Mouse (Mus musculus): ENCODE results near the gene Memo1. TPM values are rescaled to one million over a fixed set of nuclear protein-coding genes. Genes with fewer than 3 reads are reported as not detected.

Gene Memo1
- total and polyA plus RNA-seq, 3 experiments, result 47.7 to 133 (median 76.4) TPM

- Histone ChIP-seq H3K4me1 (ENCODE audit: control insufficient read depth in 1 of 2, insufficient read depth in 2 of 2) (peaks cover 0 to 2% of the 10 kb centered on the region in 2 experiments; a peak in 1 of 4 replicates), H3K9ac (ENCODE audit: insufficient read depth, low read depth) (no peak overlapping the region), H3K36me3 (replicated peaks in 1 of 2; ENCODE audit: control insufficient read depth in 1 of 2, insufficient read depth in 1 of 2, low read length in 1 of 2) (peaks cover 31 to 78% of the 10 kb centered on the region in 2 experiments), H3K79me2 (replicated peaks; ENCODE audit: control insufficient read depth, extremely low read depth, insufficient read depth, poor library complexity, severe bottlenecking) (no peaks in the 10 kb centered on the region; the same call in 1 of the 2 replicates), H3K27me3 (replicated peaks) (no peaks in the 10 kb centered on the region), H3K9me3 (replicated peaks; ENCODE audit: low read length) (no peaks in the 10 kb centered on the region), H3K27ac (ENCODE audit: insufficient read depth, low read depth) (no peak overlapping the region), H3K4me2 (ENCODE audit: insufficient read depth, low read depth, poor library complexity, severe bottlenecking) (no peak overlapping the region), H3K4me3 (replicated peaks in 1 of 3; ENCODE audit: low read depth in 2 of 3, low read length in 2 of 3, poor library complexity in 1 of 3) (no peak overlapping the region)
- no peak for TF ChIP-seq EP300 (IDR thresholded peaks at IDR 0.05; ENCODE audit: low read length)
- TF ChIP-seq CTCF (conservative IDR thresholded peaks at IDR 0.05 in 1 of 2, IDR thresholded peaks at IDR 0.05 in 1 of 2; ENCODE audit: low read depth in 2 of 2, low read length in 2 of 2), result no peak
- TF ChIP-seq RCOR1 (conservative IDR thresholded peaks at IDR 0.05; ENCODE audit: low read depth, low read length), result no peak
- TF ChIP-seq ZKSCAN1 (IDR thresholded peaks at IDR 0.05; ENCODE audit: borderline replicate concordance, low read depth, low read length), result no peak
- dilution Hi-C loops (cut with MboI; ENCODE audit: extremely low pct_ligation_motif_present, extremely low pct_unique_long_range_greater_than_20kb, low sequenced_read_pairs), result no loop called here
- no peak for DNase-seq (ENCODE audit: extremely low read depth)
- in situ Hi-C loops (cut with MboI; ENCODE audit: low pct_ligation_motif_present, low pct_unique_long_range_greater_than_20kb, low sequenced_read_pairs), result loop anchor here (25.0 kb wide), 1 partner anchor 294 kb away; no protein-coding TSS in a partner anchor
Observed at GRCm38 (mm10) chr17:74306021-74306420, 10.7 kb upstream of the Memo1 start.

- peaks cover 29 to 78% of the 10 kb centered on the region in 2 experiments for H3K36me3 ChIP-seq (replicated peaks in 1 of 2; ENCODE audit: control insufficient read depth in 1 of 2, insufficient read depth in 1 of 2, low read length in 1 of 2)
Observed at GRCm38 (mm10) chr17:74305616-74306015, 10.3 kb upstream of the Memo1 start.

GRCm38 (mm10) chr17:74304060-74304459 is 8.7 kb upstream of the Memo1 start:
- dilution Hi-C loops (cut with MboI; ENCODE audit: extremely low pct_ligation_motif_present, extremely low pct_unique_long_range_greater_than_20kb, low sequenced_read_pairs) (no loop called here), in situ Hi-C loops (cut with MboI; ENCODE audit: low pct_ligation_motif_present, low pct_unique_long_range_greater_than_20kb, low sequenced_read_pairs) (loop anchor here (25.0 kb wide), 1 partner anchor 292 kb away; no protein-coding TSS in a partner anchor)
- no peaks in the 10 kb centered on the region for H3K9me3 ChIP-seq (replicated peaks; ENCODE audit: low read length)
- H3K36me3 ChIP-seq (replicated peaks in 1 of 2; ENCODE audit: control insufficient read depth in 1 of 2, insufficient read depth in 1 of 2, low read length in 1 of 2), result peaks cover 21 to 78% of the 10 kb centered on the region in 2 experiments
- no peaks in the 10 kb centered on the region for H3K27me3 ChIP-seq (replicated peaks)
- no peak for DNase-seq (ENCODE audit: extremely low read depth)
- no peak overlapping the region for H3K4me2 ChIP-seq (ENCODE audit: insufficient read depth, low read depth, poor library complexity, severe bottlenecking)
- no peak overlapping the region for H3K27ac ChIP-seq (ENCODE audit: insufficient read depth, low read depth)
- H3K4me3 ChIP-seq (replicated peaks in 1 of 3; ENCODE audit: low read depth in 2 of 3, low read length in 2 of 3, poor library complexity in 1 of 3), result no peak overlapping the region
- no peaks in the 10 kb centered on the region for H3K4me1 ChIP-seq (ENCODE audit: control insufficient read depth in 1 of 2, insufficient read depth in 2 of 2)
- no peaks in the 10 kb centered on the region for H3K79me2 ChIP-seq (replicated peaks; ENCODE audit: control insufficient read depth, extremely low read depth, insufficient read depth, poor library complexity, severe bottlenecking)
- no peak for TF ChIP-seq TBP (conservative IDR thresholded peaks at IDR 0.05; ENCODE audit: low read depth, low read length)
- TF ChIP-seq PAX5 (IDR thresholded peaks at IDR 0.05; ENCODE audit: low read length), result no peak
- TF ChIP-seq USF1 (IDR thresholded peaks at IDR 0.05; ENCODE audit: low read depth, low read length), result no peak
- TF ChIP-seq USF2 (conservative IDR thresholded peaks at IDR 0.05; ENCODE audit: low read depth, low read length), result no peak
- TF ChIP-seq MYC (IDR thresholded peaks at IDR 0.05; ENCODE audit: low read depth, low read length), result no peak
- TF ChIP-seq MEF2A (IDR thresholded peaks at IDR 0.05; ENCODE audit: borderline replicate concordance, low read depth, low read length), result no peak
- TF ChIP-seq TCF12 (IDR thresholded peaks at IDR 0.05; ENCODE audit: low read depth, low read length), result no peak
- TF ChIP-seq RAD21 (IDR thresholded peaks at IDR 0.05; ENCODE audit: low read depth, low read length), result no peak
- TF ChIP-seq HCFC1 (IDR thresholded peaks at IDR 0.05; ENCODE audit: low read depth, low read length), result no peak
- TF ChIP-seq NELFE (IDR thresholded peaks at IDR 0.05; ENCODE audit: low read depth, low read length), result no peak
- no peak for TF ChIP-seq UBTF (IDR thresholded peaks at IDR 0.05; ENCODE audit: low read depth, low read length)
- TF ChIP-seq SMC3 (IDR thresholded peaks at IDR 0.05; ENCODE audit: low read depth, low read length), result no peak
- no peak for TF ChIP-seq MAX (IDR thresholded peaks at IDR 0.05; ENCODE audit: low read length)
- no peak for TF ChIP-seq E2F4 (IDR thresholded peaks at IDR 0.05; ENCODE audit: insufficient replicate concordance, low read depth, low read length)
- TF ChIP-seq ZMIZ1 (IDR thresholded peaks at IDR 0.05; ENCODE audit: low read depth, low read length), result no peak
- TF ChIP-seq CTCF (conservative IDR thresholded peaks at IDR 0.05 in 1 of 2, IDR thresholded peaks at IDR 0.05 in 1 of 2; ENCODE audit: low read depth in 2 of 2, low read length in 2 of 2), result no peak
- TF ChIP-seq ZNF384 (IDR thresholded peaks at IDR 0.05; ENCODE audit: low read depth, low read length), result no peak
- no peak for TF ChIP-seq POLR2A (IDR thresholded peaks at IDR 0.05; ENCODE audit: low read depth, low read length)
- no peak for TF ChIP-seq ELF1 (IDR thresholded peaks at IDR 0.05; ENCODE audit: low read depth, low read length)
- no peak for TF ChIP-seq RCOR1 (conservative IDR thresholded peaks at IDR 0.05; ENCODE audit: low read depth, low read length)
- no peak overlapping the region for H3K9ac ChIP-seq (ENCODE audit: insufficient read depth, low read depth)

More at GRCm38 (mm10) chr17:74305616-74306015, 10.3 kb upstream of the Memo1 start:
- H3K27me3 ChIP-seq (replicated peaks), result no peaks in the 10 kb centered on the region
- no peak for DNase-seq (ENCODE audit: extremely low read depth)
- H3K79me2 ChIP-seq (replicated peaks; ENCODE audit: control insufficient read depth, extremely low read depth, insufficient read depth, poor library complexity, severe bottlenecking), result no peaks in the 10 kb centered on the region; the same call in 1 of the 2 replicates
- no peaks in the 10 kb centered on the region for H3K9me3 ChIP-seq (replicated peaks; ENCODE audit: low read length)
- H3K9ac ChIP-seq (ENCODE audit: insufficient read depth, low read depth), result no peak overlapping the region
- dilution Hi-C loops (cut with MboI; ENCODE audit: extremely low pct_ligation_motif_present, extremely low pct_unique_long_range_greater_than_20kb, low sequenced_read_pairs) (no loop called here), in situ Hi-C loops (cut with MboI; ENCODE audit: low pct_ligation_motif_present, low pct_unique_long_range_greater_than_20kb, low sequenced_read_pairs) (loop anchor here (25.0 kb wide), 1 partner anchor 293 kb away; no protein-coding TSS in a partner anchor)
- peaks cover 0 to 2% of the 10 kb centered on the region in 2 experiments; a peak in 1 of 4 replicates for H3K4me1 ChIP-seq (ENCODE audit: control insufficient read depth in 1 of 2, insufficient read depth in 2 of 2)
- H3K4me3 ChIP-seq (replicated peaks in 1 of 3; ENCODE audit: low read depth in 2 of 3, low read length in 2 of 3, poor library complexity in 1 of 3), result no peak overlapping the region
- no peak overlapping the region for H3K4me2 ChIP-seq (ENCODE audit: insufficient read depth, low read depth, poor library complexity, severe bottlenecking)
- no peak for TF ChIP-seq MAX (IDR thresholded peaks at IDR 0.05; ENCODE audit: low read length)
- TF ChIP-seq MAFK (IDR thresholded peaks at IDR 0.05; ENCODE audit: insufficient replicate concordance, low read length), result no peak
- no peak for TF ChIP-seq NRF1 (IDR thresholded peaks at IDR 0.05; ENCODE audit: low read depth, low read length)
- no peak for TF ChIP-seq MEF2A (IDR thresholded peaks at IDR 0.05; ENCODE audit: borderline replicate concordance, low read depth, low read length)
- TF ChIP-seq MAZ (IDR thresholded peaks at IDR 0.05; ENCODE audit: low read depth, low read length), result no peak
- TF ChIP-seq USF1 (IDR thresholded peaks at IDR 0.05; ENCODE audit: low read depth, low read length), result no peak
- no peak for TF ChIP-seq ETS1 (conservative IDR thresholded peaks at IDR 0.05; ENCODE audit: low read depth, low read length)
- no peak for TF ChIP-seq USF2 (conservative IDR thresholded peaks at IDR 0.05; ENCODE audit: low read depth, low read length)
- no peak for TF ChIP-seq KAT2A (IDR thresholded peaks at IDR 0.05; ENCODE audit: insufficient replicate concordance, low read length)
- no peak for TF ChIP-seq POLR2A (IDR thresholded peaks at IDR 0.05; ENCODE audit: low read depth, low read length)
- TF ChIP-seq ZC3H11A (IDR thresholded peaks at IDR 0.05; ENCODE audit: low read depth, low read length), result no peak
- no peak overlapping the region for H3K27ac ChIP-seq (ENCODE audit: insufficient read depth, low read depth)

Data from CH12.LX (cell line).